Mouse (Mus musculus) right cerebral cortex, postnatal 10 days (tissue): ENCODE measurements around the gene Hsd3b7.

Experiments used
- DNase-seq, 2 experiments: peaks; one replicate each; pipeline ENCODE4 v3.0.0; 2021; ENCODE audit warnings: low spot score in 2 of 2

The Hsd3b7 gene

GRCm38 (mm10) chr7:127800435-127801009, at the start of gene Hsd3b7:
TSS of gene Hsd3b7 (plus strand) at chr7:127800604.
- DNase-seq, result peak; percentile 88 to 91

- no peak for DNase-seq
These were observed 48.8 kb upstream of the Hsd3b7 start for GRCm38 (mm10) chr7:127751619-127752018.

GRCm38 (mm10) chr7:127752069-127752468, 48.3 kb upstream of the Hsd3b7 start:
- no peak for DNase-seq

GRCm38 (mm10) chr7:127753158-127753557, 47.2 kb upstream of the Hsd3b7 start:
- DNase-seq, result no peak

- no peak for DNase-seq
These were observed 46.7 kb upstream of the Hsd3b7 start for GRCm38 (mm10) chr7:127753741-127754140.

- no peak for DNase-seq
These were observed 40.7 kb upstream of the Hsd3b7 start for GRCm38 (mm10) chr7:127759716-127760115.

- DNase-seq, result no peak
These were observed 39.9 kb upstream of the Hsd3b7 start for GRCm38 (mm10) chr7:127760478-127760877.

GRCm38 (mm10) chr7:127761026-127761425, 39.4 kb upstream of the Hsd3b7 start:
- DNase-seq, result no peak

- DNase-seq, result no peak
These were observed 36.8 kb upstream of the Hsd3b7 start for GRCm38 (mm10) chr7:127763642-127764041.

- no peak for DNase-seq
These were observed 34.6 kb upstream of the Hsd3b7 start for GRCm38 (mm10) chr7:127765756-127766155.

GRCm38 (mm10) chr7:127766851-127767609, 33.4 kb upstream of the Hsd3b7 start:
- DNase-seq, result no peak

GRCm38 (mm10) chr7:127767671-127768345, 32.6 kb upstream of the Hsd3b7 start:
- no peak for DNase-seq

- DNase-seq, result no peak
These were observed 31.9 kb upstream of the Hsd3b7 start for GRCm38 (mm10) chr7:127768346-127768996.

- peak; percentile 99 for DNase-seq
These were observed 31.3 kb upstream of the Hsd3b7 start for GRCm38 (mm10) chr7:127768997-127769593.

GRCm38 (mm10) chr7:127769651-127770038, 30.8 kb upstream of the Hsd3b7 start, which contains the start of gene Orai3:
TSS of gene Orai3 (plus strand) at chr7:127769815.
- DNase-seq, result peak; percentile 92 to 93

- no peak for DNase-seq
These were observed 30.1 kb upstream of the Hsd3b7 start for GRCm38 (mm10) chr7:127770039-127770905.

GRCm38 (mm10) chr7:127771262-127771661, 29.1 kb upstream of the Hsd3b7 start:
- DNase-seq, result peak; percentile 65 to 74

GRCm38 (mm10) chr7:127772080-127772479, 28.3 kb upstream of the Hsd3b7 start:
- DNase-seq, result no peak

- DNase-seq, result no peak
These were observed 27.8 kb upstream of the Hsd3b7 start for GRCm38 (mm10) chr7:127772557-127772956.

GRCm38 (mm10) chr7:127773664-127774384, 26.6 kb upstream of the Hsd3b7 start:
- DNase-seq, result peak; percentile 68 to 76
